Mouse (Mus musculus) ovary, postnatal 14 days (tissue): ENCODE measurements around the gene Apoe.
A peak's percentile ranks its signal among the peaks of the same experiment; 100 is the strongest.

Experiments used
- DNase-seq: peaks from one replicate; pipeline ENCODE4 v3.0.0; 2022; ENCODE audit warnings: low spot score

Gene Apoe

GRCm38 (mm10) chr7:19698907-19699826, at the start of gene Apoe:
Apoe (minus strand) TSS chr7:19699188.
- DNase-seq = peak; percentile 43

- DNase-seq = no peak
Observed at GRCm38 (mm10) chr7:19747420-19748218, 48.6 kb upstream of the Apoe start.

- DNase-seq = no peak
Observed at GRCm38 (mm10) chr7:19746426-19747201, 47.6 kb upstream of the Apoe start.

GRCm38 (mm10) chr7:19745971-19746370, 47.0 kb upstream of the Apoe start:
- no peak for DNase-seq

GRCm38 (mm10) chr7:19744590-19745385, 45.8 kb upstream of the Apoe start:
- no peak for DNase-seq

- no peak for DNase-seq
Observed at GRCm38 (mm10) chr7:19743791-19744190, 44.8 kb upstream of the Apoe start.

- DNase-seq = no peak
Observed at GRCm38 (mm10) chr7:19742468-19742867, 43.5 kb upstream of the Apoe start.

- DNase-seq = no peak
Observed at GRCm38 (mm10) chr7:19741329-19742031, 42.5 kb upstream of the Apoe start.

- DNase-seq = no peak
Observed at GRCm38 (mm10) chr7:19740269-19740668, 41.3 kb upstream of the Apoe start.

GRCm38 (mm10) chr7:19738771-19739170, 39.8 kb upstream of the Apoe start:
- DNase-seq = no peak

- DNase-seq = no peak
Observed at GRCm38 (mm10) chr7:19736389-19737057, 37.5 kb upstream of the Apoe start.

GRCm38 (mm10) chr7:19734178-19734666, 35.2 kb upstream of the Apoe start:
- no peak for DNase-seq

GRCm38 (mm10) chr7:19726541-19726940, 27.6 kb upstream of the Apoe start:
- no peak for DNase-seq

- no peak for DNase-seq
Observed at GRCm38 (mm10) chr7:19724167-19724566, 25.2 kb upstream of the Apoe start.

GRCm38 (mm10) chr7:19722754-19723195, 23.8 kb upstream of the Apoe start:
- DNase-seq = no peak

- no peak for DNase-seq
Observed at GRCm38 (mm10) chr7:19719200-19719599, 20.2 kb upstream of the Apoe start.

- no peak for DNase-seq
Observed at GRCm38 (mm10) chr7:19718297-19718952, 19.4 kb upstream of the Apoe start.

GRCm38 (mm10) chr7:19717346-19717745, 18.4 kb upstream of the Apoe start:
- no peak for DNase-seq

- no peak for DNase-seq
Observed at GRCm38 (mm10) chr7:19716822-19717221, 17.8 kb upstream of the Apoe start.
